Mouse (Mus musculus) limb, embryonic 13.5 days (tissue): ENCODE data around the gene Asb17. TPM values are rescaled to one million over a fixed set of nuclear protein-coding genes. Genes with fewer than 3 reads are reported as not detected.
A peak's percentile ranks its signal among the peaks of the same experiment; 100 is the strongest.

ENCODE experiments used
- ATAC-seq: fragments of 200-750 bp; cut with Nextera tagmentation; 2 replicates; pipeline ENCODE4 v1.8.0; 2017; ENCODE audit warnings: low read depth, moderate number of reproducible peaks, moderate TSS enrichment; ENCODE audit not compliant: low FRiP score
- H3K27ac ChIP-seq: fragments of 300-500 bp; sonication (generic); 2 replicates; pipeline ENCODE4 v1.5.1; 2015; ENCODE audit warnings: inconsistent platforms, mild to moderate bottlenecking, moderate library complexity
- H3K27me3 ChIP-seq: fragments of 300-500 bp; sonication (generic); 2 replicates; pipeline ENCODE4 v1.6.1; 2015; ENCODE audit warnings: mild to moderate bottlenecking, inconsistent platforms
- H3K36me3 ChIP-seq: fragments of 300-500 bp; sonication (generic); 2 replicates; pipeline ENCODE4 v1.6.1; 2015; ENCODE audit warnings: inconsistent platforms, mild to moderate bottlenecking, moderate library complexity
- H3K4me1 ChIP-seq: fragments of 300-500 bp; sonication (generic); 2 replicates; pipeline ENCODE4 v1.6.1; 2015; ENCODE audit warnings: inconsistent platforms
- H3K4me2 ChIP-seq: fragments of 300-500 bp; sonication (generic); replicated peaks from 2 replicates; pipeline ENCODE4 v1.6.1; 2015; ENCODE audit warnings: inconsistent platforms, mild to moderate bottlenecking, moderate library complexity
- H3K4me3 ChIP-seq: fragments of 300-500 bp; sonication (generic); 2 replicates; pipeline ENCODE4 v1.5.1; 2015; ENCODE audit warnings: moderate library complexity, mild to moderate bottlenecking, inconsistent platforms
- H3K9ac ChIP-seq: fragments of 300-500 bp; sonication (generic); 2 replicates; pipeline ENCODE4 v1.6.1; 2015; ENCODE audit warnings: mild to moderate bottlenecking, inconsistent platforms
- H3K9me3 ChIP-seq: fragments of 300-500 bp; sonication (generic); 2 replicates; pipeline ENCODE4 v1.6.1; 2016; ENCODE audit warnings: inconsistent platforms
- WGBS: fragments of 180-500 bp; shearing (Covaris S2); methylation state at CpG from one replicate; pipeline ENCODE4 v1.1.7; 2015; 5-methylcytosine and 5-hydroxymethylcytosine counted together
- polyA plus RNA-seq: library from polyadenylated mRNA; unstranded; fragments of >200 nt; fragmentation: Nextera tagmentation; extraction: Ambion mirVana; gene quantifications from 2 replicates; pipeline ENCODE4 v1.2.1, GENCODE M21; 2015

Gene Asb17
- 0.45 and 0.55 TPM in 2 replicates for polyA plus RNA-seq

DNA sequence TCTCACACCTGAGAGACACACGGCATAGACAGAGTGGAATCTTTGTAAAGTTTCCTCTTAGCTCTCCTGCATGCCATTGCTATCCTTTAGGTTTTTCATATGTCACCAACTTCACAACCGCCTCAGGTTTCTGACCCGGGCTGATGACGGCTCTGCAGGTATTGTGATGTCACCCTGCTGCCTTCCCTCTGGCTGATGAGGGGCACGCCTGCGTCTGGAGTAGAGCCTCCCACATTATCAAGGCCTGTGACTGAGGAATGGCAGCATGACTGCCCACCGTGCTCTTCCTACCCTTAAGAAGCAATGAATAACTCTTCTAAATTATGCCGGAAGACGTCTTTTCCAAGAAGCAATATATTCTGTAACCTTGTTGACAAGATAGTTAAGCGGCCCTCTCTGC lies at the start of gene Asb17:
Gene Asb17 (plus strand): TSS at position 180 of the 400 bp plus-strand sequence.
- no peaks in the 10 kb centered on the region for H3K9me3 ChIP-seq
- H3K4me2 ChIP-seq = no peak within 1 kb of the TSS
- H3K9ac ChIP-seq = no peak within 1 kb of the TSS
- no peaks in the 10 kb centered on the region for H3K27me3 ChIP-seq
- H3K4me3 ChIP-seq = no peak within 1 kb of the TSS
- H3K4me1 ChIP-seq = no peaks in the 10 kb centered on the region
- no peak within 1 kb of the TSS for H3K27ac ChIP-seq
- no peaks in the 10 kb centered on the region for H3K36me3 ChIP-seq
- 83% methylated on average over 10 of the region's 10 CpGs for WGBS
- ATAC-seq = no peak

DNA sequence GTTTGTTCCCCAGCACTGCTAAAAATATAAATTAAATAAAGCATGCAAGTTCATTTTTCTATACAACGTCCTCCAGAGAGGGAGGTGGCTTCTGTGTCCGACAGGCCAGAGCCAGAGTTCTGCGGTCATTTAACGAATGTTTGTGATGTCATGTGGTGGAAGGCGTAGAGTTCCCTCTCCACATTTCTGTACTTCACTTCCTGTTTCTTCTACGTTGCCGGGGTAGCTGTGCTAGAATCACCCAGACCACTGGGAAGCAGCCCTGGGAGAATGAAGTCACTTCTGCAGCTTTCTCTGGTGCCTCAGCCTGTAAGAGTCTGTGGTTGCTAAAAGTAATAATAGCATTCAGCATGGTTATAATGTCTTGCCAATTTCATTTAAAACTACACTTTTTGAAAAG lies 46.4 kb upstream of the Asb17 start:
- Histone ChIP-seq H3K9me3 (no peaks in the 10 kb centered on the region), H3K27me3 (no peaks in the 10 kb centered on the region), H3K36me3 (no peaks in the 10 kb centered on the region), H3K9ac (no peak overlapping the region), H3K4me2 (no peak overlapping the region), H3K4me3 (no peak overlapping the region), H3K4me1 (no peaks in the 10 kb centered on the region), H3K27ac (no peak overlapping the region)
- no peak for ATAC-seq
- WGBS = 47% methylated on average over 7 of the region's 7 CpGs

DNA sequence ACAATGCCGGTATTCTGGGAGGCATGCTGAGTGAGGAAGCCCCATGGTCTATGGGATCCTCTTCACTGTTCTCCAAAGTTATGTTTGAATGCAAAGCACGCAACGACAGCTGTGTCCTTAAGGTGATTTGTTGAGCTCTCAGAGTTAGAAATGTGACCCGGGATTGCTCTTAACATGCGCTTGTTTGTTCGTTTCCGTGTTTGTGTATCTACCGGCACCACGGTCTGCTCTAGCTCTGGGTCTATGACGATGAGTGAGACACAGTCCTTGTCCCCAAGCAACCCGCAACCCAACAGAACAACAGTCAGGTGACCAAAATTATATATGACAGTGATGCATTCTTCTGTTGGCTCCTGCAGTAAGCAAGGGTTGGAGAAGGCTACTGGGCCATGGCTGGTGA lies 44.4 kb upstream of the Asb17 start:
- Histone ChIP-seq H3K36me3 (no peaks in the 10 kb centered on the region), H3K9me3 (no peaks in the 10 kb centered on the region), H3K27me3 (no peaks in the 10 kb centered on the region), H3K27ac (no peak overlapping the region), H3K4me2 (no peak overlapping the region), H3K4me3 (no peak overlapping the region), H3K9ac (no peak overlapping the region), H3K4me1 (no peaks in the 10 kb centered on the region)
- 91% methylated on average over 11 of the region's 11 CpGs for WGBS
- ATAC-seq = no peak

DNA sequence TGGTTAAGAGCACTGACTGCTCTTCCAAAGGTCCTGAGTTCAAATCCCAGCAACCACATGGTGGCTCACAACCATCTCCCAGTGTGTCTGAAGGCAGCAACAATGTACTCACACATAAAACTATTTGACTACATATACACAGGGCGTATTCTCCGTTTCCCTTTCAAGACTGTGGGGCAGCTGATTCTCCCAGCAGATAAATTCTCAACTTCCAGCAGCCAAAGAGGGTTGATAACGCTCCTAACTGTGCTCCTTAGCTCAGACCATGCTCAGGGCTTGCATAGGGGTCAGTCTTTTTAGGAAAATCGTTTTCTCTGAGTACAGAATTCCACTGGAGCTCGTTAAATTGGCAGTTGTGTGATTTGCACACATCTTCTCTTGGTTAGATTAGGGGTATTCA lies 43.3 kb upstream of the Asb17 start:
- ATAC-seq = no peak
- WGBS = 72% methylated on average over 5 of the region's 5 CpGs
- no peak overlapping the region for H3K9ac ChIP-seq

DNA sequence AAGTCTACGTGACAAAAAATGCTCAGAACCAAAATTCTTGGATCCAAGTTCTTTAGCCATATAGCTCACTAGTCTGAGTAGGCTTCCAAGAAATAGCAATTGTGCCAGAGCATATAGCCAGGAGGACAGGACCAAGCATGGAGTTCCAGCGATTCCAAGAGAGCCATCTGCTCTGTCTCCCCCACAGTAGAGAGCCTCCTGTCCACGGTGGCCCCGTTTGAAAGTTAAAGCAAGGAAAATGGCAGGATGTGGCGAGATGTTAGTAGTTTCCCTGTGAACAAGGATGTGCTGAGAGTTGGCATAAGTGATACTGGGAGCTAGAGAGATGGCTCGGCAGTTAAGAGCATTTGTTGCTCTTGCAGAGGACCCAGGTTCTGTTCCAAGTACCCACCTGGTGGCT lies 42.5 kb upstream of the Asb17 start:
- peaks cover 7% of the 10 kb centered on the region for H3K4me1 ChIP-seq
- WGBS = 82% methylated on average over 6 of the region's 6 CpGs
- H3K9ac ChIP-seq = no peak overlapping the region
- H3K27ac ChIP-seq = no peak overlapping the region
- no peaks in the 10 kb centered on the region for H3K9me3 ChIP-seq
- ATAC-seq = no peak
- no peak overlapping the region for H3K4me3 ChIP-seq
- no peaks in the 10 kb centered on the region for H3K36me3 ChIP-seq
- no peak overlapping the region for H3K4me2 ChIP-seq
- no peaks in the 10 kb centered on the region for H3K27me3 ChIP-seq

More for the DNA sequence above, 43.3 kb upstream of the Asb17 start:
- H3K4me3 ChIP-seq = no peak overlapping the region
- no peak overlapping the region for H3K4me2 ChIP-seq
- H3K27me3 ChIP-seq = no peaks in the 10 kb centered on the region
- no peaks in the 10 kb centered on the region for H3K9me3 ChIP-seq
- H3K27ac ChIP-seq = no peak overlapping the region
- H3K4me1 ChIP-seq = no peaks in the 10 kb centered on the region
- H3K36me3 ChIP-seq = no peaks in the 10 kb centered on the region

DNA sequence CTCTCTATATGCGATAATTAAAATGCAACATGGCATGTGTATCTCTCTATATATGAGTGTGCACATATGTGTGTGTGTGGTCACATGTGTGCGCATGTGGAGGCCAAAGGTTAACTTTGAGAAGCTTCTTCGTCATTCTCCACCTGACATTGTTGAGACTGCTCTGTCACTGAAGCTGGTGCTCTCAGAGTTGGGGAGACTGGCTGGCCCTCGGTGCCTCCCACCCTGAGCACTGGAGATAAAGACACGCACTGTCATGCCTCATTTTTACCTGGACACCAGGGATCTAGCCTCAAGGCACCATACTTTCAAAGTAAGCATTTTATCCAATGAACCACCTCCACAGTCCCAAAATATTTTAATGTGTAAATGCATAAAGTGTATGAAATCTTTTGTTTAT lies 41.4 kb upstream of the Asb17 start:
- H3K36me3 ChIP-seq = no peaks in the 10 kb centered on the region
- peaks cover 7% of the 10 kb centered on the region for H3K4me1 ChIP-seq
- H3K4me3 ChIP-seq = no peak overlapping the region
- H3K9ac ChIP-seq = no peak overlapping the region
- no peaks in the 10 kb centered on the region for H3K9me3 ChIP-seq
- ATAC-seq = no peak
- WGBS = 81% methylated on average over 5 of the region's 5 CpGs
- no peak overlapping the region for H3K27ac ChIP-seq
- no peaks in the 10 kb centered on the region for H3K27me3 ChIP-seq
- H3K4me2 ChIP-seq = no peak overlapping the region

DNA sequence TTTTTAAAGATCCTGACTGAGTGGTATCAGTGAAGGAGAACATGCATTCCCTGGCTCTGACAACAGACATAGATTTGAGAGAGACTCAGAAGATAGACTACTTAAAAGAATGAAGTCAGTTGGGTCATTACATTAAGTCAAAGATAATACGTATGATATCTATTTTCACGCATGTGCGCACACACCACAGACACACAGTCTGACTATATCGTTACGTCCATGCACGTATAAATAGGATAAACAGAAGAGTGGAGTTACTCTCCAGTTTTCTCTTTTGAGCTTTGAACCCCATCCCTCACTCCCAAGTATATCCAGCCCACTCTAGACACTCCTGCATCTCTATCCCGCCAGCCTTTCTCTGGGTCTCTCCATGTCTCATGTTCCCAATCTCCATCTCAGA lies 40.0 kb upstream of the Asb17 start:
- Histone ChIP-seq H3K27me3 (no peaks in the 10 kb centered on the region), H3K9me3 (no peaks in the 10 kb centered on the region), H3K4me3 (no peak overlapping the region), H3K4me1 (peaks cover 16% of the 10 kb centered on the region), H3K9ac (no peak overlapping the region), H3K27ac (no peak overlapping the region), H3K4me2 (no peak overlapping the region), H3K36me3 (no peaks in the 10 kb centered on the region)
- WGBS = 91% methylated on average over 7 of the region's 7 CpGs
- no peak for ATAC-seq

DNA sequence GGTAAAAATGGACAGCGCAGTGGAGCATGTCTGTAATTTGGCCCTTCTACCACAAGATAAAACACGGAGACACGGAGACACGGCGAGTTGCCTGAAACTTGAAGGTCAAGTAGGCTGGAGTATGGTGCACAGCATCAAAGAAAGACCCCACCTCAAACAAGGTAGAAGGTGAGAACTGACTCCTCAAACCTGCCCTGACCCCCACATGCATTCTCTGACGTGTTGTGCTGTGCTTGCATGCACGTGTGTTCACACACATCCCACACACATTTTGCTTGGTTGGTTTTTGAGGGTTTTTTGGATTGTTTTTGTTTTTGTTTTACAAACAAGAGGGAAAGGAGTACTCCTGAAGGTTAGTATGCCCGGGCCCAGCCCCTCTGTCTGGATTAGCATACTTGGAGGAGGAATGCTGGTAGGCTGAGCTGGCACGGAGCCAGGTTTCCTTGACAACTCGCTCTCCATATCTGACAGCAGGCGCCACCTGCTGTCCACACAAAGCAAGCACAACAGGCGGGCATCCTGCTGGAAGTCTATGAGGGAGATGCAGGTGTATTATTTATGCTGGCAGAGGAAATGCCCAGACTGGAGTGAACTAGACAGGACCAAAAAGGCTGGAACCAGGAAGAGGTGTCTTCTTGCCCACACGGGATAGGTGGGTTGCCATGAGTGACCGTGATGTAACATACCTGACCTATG lies 37.8 kb upstream of the Asb17 start:
- Histone ChIP-seq H3K4me3 (no peak overlapping the region), H3K27ac (no peak overlapping the region), H3K36me3 (no peaks in the 10 kb centered on the region), H3K4me2 (peak overlapping the region; percentile 25), H3K4me1 (peaks cover 28% of the 10 kb centered on the region), H3K9ac (no peak overlapping the region), H3K27me3 (no peaks in the 10 kb centered on the region), H3K9me3 (no peaks in the 10 kb centered on the region)
- whole genome bisulfite sequencing = 34% methylated on average over 14 of the region's 14 CpGs
- ATAC-seq = peak; percentile 81

DNA sequence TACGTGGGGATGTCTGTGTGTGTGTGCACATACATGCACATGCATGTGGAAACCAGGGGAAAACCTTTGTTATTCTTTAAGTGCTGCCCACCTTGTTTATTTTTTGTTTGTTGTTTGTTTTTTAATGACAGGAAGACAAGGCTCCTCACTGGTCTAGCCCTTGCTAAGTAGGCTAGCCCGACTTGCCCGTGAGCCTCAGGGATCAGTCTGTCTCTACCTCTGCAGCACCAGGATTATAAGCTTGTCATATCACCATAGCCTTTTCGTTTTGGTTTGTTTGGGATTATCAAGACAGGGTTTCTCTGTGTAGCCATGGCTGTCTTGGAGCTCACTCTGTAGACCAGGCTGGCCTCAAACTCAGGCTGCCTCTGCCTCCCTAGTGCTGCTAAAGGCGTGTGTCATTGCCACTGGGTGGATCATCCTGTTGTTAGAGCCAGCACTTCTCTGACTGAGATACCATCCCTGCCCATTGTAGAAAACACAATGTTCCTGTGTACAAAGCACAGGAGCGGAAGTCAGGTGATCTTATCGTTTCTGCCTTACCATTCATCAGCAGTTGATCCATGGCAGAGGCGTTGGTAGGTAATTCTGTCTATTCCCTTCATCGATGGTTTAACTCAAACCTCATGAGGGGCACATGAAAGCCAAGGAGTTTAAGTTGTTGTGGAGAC lies 37.1 kb upstream of the Asb17 start:
- no peaks in the 10 kb centered on the region for H3K9me3 ChIP-seq
- no peak; the same call in 1 of the 2 replicates for ATAC-seq
- WGBS = 88% methylated on average over 9 of the region's 9 CpGs

DNA sequence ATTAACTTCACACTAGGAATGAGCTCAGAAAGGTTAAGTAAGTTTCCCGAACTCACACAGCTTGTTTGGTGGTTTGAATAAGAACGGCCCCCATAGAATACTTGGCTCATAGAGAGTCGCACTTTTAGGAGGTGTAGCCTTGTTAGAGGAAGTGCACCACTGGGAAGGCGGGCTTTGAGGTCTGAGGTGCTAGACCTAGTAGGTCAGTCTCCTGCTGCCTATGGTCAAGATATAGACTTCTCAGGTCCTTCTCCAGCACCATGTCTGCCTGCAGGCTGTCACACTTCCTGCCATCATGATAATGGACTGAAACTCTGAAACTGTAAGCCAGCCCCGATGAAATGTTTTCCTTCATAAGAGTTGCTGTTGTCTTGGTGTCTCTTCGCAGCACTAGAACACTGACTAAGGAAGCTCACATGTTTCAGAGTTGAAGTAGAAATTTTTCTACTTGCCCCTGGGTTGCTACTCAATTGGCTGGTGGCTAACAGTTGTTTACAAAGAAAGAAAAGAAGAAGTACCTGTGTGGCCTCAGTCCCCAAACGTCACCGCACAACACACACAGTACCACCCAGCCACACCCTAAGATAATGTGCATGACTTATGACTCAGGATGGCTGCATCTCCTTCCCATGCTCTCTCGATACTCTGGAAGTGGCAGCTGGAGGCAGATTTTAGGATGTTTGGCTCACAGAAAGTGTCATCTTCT lies 36.4 kb upstream of the Asb17 start:
- H3K4me2 ChIP-seq = no peak overlapping the region
- H3K36me3 ChIP-seq = no peaks in the 10 kb centered on the region
- H3K9me3 ChIP-seq = no peaks in the 10 kb centered on the region
- WGBS = 89% methylated on average over 9 of the region's 9 CpGs
- no peaks in the 10 kb centered on the region for H3K27me3 ChIP-seq
- no peak overlapping the region for H3K27ac ChIP-seq
- ATAC-seq = no peak
- H3K4me3 ChIP-seq = no peak overlapping the region
- peaks cover 28% of the 10 kb centered on the region for H3K4me1 ChIP-seq
- no peak overlapping the region for H3K9ac ChIP-seq

More for the DNA sequence above, 37.1 kb upstream of the Asb17 start:
- Histone ChIP-seq H3K27me3 (no peaks in the 10 kb centered on the region), H3K9ac (no peak overlapping the region), H3K36me3 (no peaks in the 10 kb centered on the region), H3K4me1 (peaks cover 28% of the 10 kb centered on the region), H3K27ac (no peak overlapping the region), H3K4me3 (no peak overlapping the region), H3K4me2 (no peak overlapping the region)

DNA sequence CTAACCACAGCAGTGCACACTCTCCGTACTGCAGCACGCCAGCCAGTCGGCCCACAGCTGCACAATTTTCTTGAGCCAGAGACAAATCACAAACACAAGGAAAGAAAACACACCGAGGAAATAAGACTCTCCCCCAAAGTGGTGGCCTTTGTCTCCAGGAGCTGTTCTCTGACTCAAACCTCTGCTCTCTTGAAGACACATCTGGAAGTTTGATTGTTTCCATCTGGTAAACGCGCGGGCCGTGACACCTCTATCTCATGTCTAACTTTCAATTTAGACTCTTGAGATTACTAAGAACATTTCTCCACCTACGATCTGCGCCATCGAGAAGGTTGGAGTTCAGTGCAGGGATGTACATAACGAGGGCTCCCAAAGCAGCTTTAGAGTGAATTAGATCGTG lies 35.6 kb upstream of the Asb17 start:
- WGBS = 38% methylated on average over 13 of the region's 13 CpGs
- no peak overlapping the region for H3K4me2 ChIP-seq
- no peak overlapping the region for H3K4me3 ChIP-seq
- no peak overlapping the region for H3K9ac ChIP-seq
- H3K27ac ChIP-seq = no peak overlapping the region
- H3K4me1 ChIP-seq = peaks cover 28% of the 10 kb centered on the region
- no peaks in the 10 kb centered on the region for H3K9me3 ChIP-seq
- no peaks in the 10 kb centered on the region for H3K27me3 ChIP-seq
- H3K36me3 ChIP-seq = no peaks in the 10 kb centered on the region
- no peak for ATAC-seq

DNA sequence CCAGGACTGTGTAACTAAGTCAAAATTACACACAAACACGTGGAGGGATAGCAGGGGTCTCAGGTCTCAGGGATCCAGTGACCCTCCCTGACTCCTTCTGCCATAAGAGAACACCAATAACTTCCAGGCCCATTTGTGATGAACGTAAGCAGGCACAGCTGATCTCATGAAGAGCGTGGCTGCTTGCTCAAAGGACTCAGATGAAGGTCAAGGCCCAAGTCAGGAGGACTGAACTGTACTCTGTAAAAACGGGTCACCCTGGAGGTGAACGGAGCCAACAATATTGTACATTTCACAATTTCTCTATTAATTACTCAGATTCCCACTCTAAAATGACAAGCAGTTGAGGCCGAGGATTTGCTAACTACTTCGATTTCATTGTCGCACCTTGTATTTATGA lies 30.0 kb upstream of the Asb17 start:
- Histone ChIP-seq H3K9ac (no peak overlapping the region), H3K9me3 (no peaks in the 10 kb centered on the region), H3K36me3 (no peaks in the 10 kb centered on the region), H3K27ac (no peak overlapping the region), H3K4me1 (peaks cover 12% of the 10 kb centered on the region), H3K4me2 (no peak overlapping the region), H3K27me3 (no peaks in the 10 kb centered on the region), H3K4me3 (no peak overlapping the region)
- WGBS = 83% methylated on average over 8 of the region's 8 CpGs
- ATAC-seq = no peak
